Mouse (Mus musculus): ENCODE results near the gene Krba1.

Krba1 gene

GRCm38 (mm10) chr6:48447929-48448328 lies 52.5 kb downstream of the Krba1 start, which contains the start of gene Sspo:
Gene Sspo (plus strand): TSS chr6:48448229.
- Histone ChIP-seq H3K9me3 (ENCODE audit: low read length) (no peaks in the 10 kb centered on the region), H3K27me3 (ENCODE audit: insufficient read depth, low read length) (peaks cover 82% of the 10 kb centered on the region), H3K4me3 (replicated peaks; ENCODE audit: low read length) (no peak within 1 kb of the TSS), H3K4me1 (replicated peaks; ENCODE audit: low read depth, low read length) (peaks cover 18% of the 10 kb centered on the region), H3K36me3 (ENCODE audit: insufficient read depth, low read length) (no peaks in the 10 kb centered on the region)
- TF ChIP-seq POU5F1 (IDR thresholded peaks at IDR 0.05; ENCODE audit: borderline replicate concordance, low read length), result no peak

- Histone ChIP-seq H3K27me3 (ENCODE audit: insufficient read depth, low read length) (peaks cover 79% of the 10 kb centered on the region), H3K9me3 (ENCODE audit: low read length) (no peaks in the 10 kb centered on the region), H3K4me1 (replicated peaks; ENCODE audit: low read depth, low read length) (peaks cover 12% of the 10 kb centered on the region), H3K4me3 (replicated peaks; ENCODE audit: low read length) (no peak overlapping the region), H3K36me3 (ENCODE audit: insufficient read depth, low read length) (no peaks in the 10 kb centered on the region)
- TF ChIP-seq NANOG (IDR thresholded peaks at IDR 0.05; ENCODE audit: borderline replicate concordance, low read length) (no peak), POU5F1 (IDR thresholded peaks at IDR 0.05; ENCODE audit: borderline replicate concordance, low read length) (no peak), CTCF (conservative IDR thresholded peaks at IDR 0.05; ENCODE audit: low read length) (no peak)
These were observed 53.1 kb downstream of the Krba1 start for GRCm38 (mm10) chr6:48448527-48448926.

- Histone ChIP-seq H3K4me1 (replicated peaks; ENCODE audit: low read depth, low read length) (no peaks in the 10 kb centered on the region), H3K9me3 (ENCODE audit: low read length) (no peaks in the 10 kb centered on the region), H3K4me3 (replicated peaks; ENCODE audit: low read length) (no peak overlapping the region), H3K27me3 (ENCODE audit: insufficient read depth, low read length) (peaks cover 85% of the 10 kb centered on the region), H3K36me3 (ENCODE audit: insufficient read depth, low read length) (no peaks in the 10 kb centered on the region)
- TF ChIP-seq POU5F1 (IDR thresholded peaks at IDR 0.05; ENCODE audit: borderline replicate concordance, low read length) (no peak), NANOG (IDR thresholded peaks at IDR 0.05; ENCODE audit: borderline replicate concordance, low read length) (no peak), CTCF (conservative IDR thresholded peaks at IDR 0.05; ENCODE audit: low read length) (no peak)
These were observed 56.8 kb downstream of the Krba1 start for GRCm38 (mm10) chr6:48452151-48452550.

- H3K9me3 ChIP-seq (ENCODE audit: low read length), result no peaks in the 10 kb centered on the region
- H3K27me3 ChIP-seq (ENCODE audit: insufficient read depth, low read length), result peaks cover 81% of the 10 kb centered on the region
- TF ChIP-seq NANOG (IDR thresholded peaks at IDR 0.05; ENCODE audit: borderline replicate concordance, low read length), result no peak
- TF ChIP-seq POU5F1 (IDR thresholded peaks at IDR 0.05; ENCODE audit: borderline replicate concordance, low read length), result no peak
- TF ChIP-seq CTCF (conservative IDR thresholded peaks at IDR 0.05; ENCODE audit: low read length), result no peak
- peaks cover 5% of the 10 kb centered on the region for H3K4me1 ChIP-seq (replicated peaks; ENCODE audit: low read depth, low read length)
- H3K4me3 ChIP-seq (replicated peaks; ENCODE audit: low read length), result no peak overlapping the region
- H3K36me3 ChIP-seq (ENCODE audit: insufficient read depth, low read length), result no peaks in the 10 kb centered on the region
These were observed 57.4 kb downstream of the Krba1 start for GRCm38 (mm10) chr6:48452771-48453170.

- H3K4me1 ChIP-seq (replicated peaks; ENCODE audit: low read depth, low read length), result no peaks in the 10 kb centered on the region; the same call in 1 of the 2 replicates
- no peak for TF ChIP-seq CTCF (conservative IDR thresholded peaks at IDR 0.05; ENCODE audit: low read length)
- TF ChIP-seq POU5F1 (IDR thresholded peaks at IDR 0.05; ENCODE audit: borderline replicate concordance, low read length), result no peak
- no peak for TF ChIP-seq NANOG (IDR thresholded peaks at IDR 0.05; ENCODE audit: borderline replicate concordance, low read length)
- H3K4me3 ChIP-seq (replicated peaks; ENCODE audit: low read length), result no peak overlapping the region
- H3K36me3 ChIP-seq (ENCODE audit: insufficient read depth, low read length), result no peaks in the 10 kb centered on the region
- peaks cover 11% of the 10 kb centered on the region for H3K9me3 ChIP-seq (ENCODE audit: low read length)
- H3K27me3 ChIP-seq (ENCODE audit: insufficient read depth, low read length), result peaks cover 59% of the 10 kb centered on the region
These were observed 69.7 kb downstream of the Krba1 start for GRCm38 (mm10) chr6:48464966-48465679.

GRCm38 (mm10) chr6:48466715-48467114 lies 71.3 kb downstream of the Krba1 start:
- Histone ChIP-seq H3K36me3 (ENCODE audit: insufficient read depth, low read length) (no peaks in the 10 kb centered on the region), H3K9me3 (ENCODE audit: low read length) (peaks cover 11% of the 10 kb centered on the region), H3K4me3 (replicated peaks; ENCODE audit: low read length) (no peak overlapping the region), H3K4me1 (replicated peaks; ENCODE audit: low read depth, low read length) (no peaks in the 10 kb centered on the region; the same call in 1 of the 2 replicates), H3K27me3 (ENCODE audit: insufficient read depth, low read length) (peaks cover 46% of the 10 kb centered on the region)
- no peak for TF ChIP-seq POU5F1 (IDR thresholded peaks at IDR 0.05; ENCODE audit: borderline replicate concordance, low read length)
- TF ChIP-seq NANOG (IDR thresholded peaks at IDR 0.05; ENCODE audit: borderline replicate concordance, low read length), result no peak

- H3K9me3 ChIP-seq (ENCODE audit: low read length), result peaks cover 11% of the 10 kb centered on the region
- peaks cover 42% of the 10 kb centered on the region for H3K27me3 ChIP-seq (ENCODE audit: insufficient read depth, low read length)
- no peaks in the 10 kb centered on the region for H3K36me3 ChIP-seq (ENCODE audit: insufficient read depth, low read length)
- no peak overlapping the region for H3K4me3 ChIP-seq (replicated peaks; ENCODE audit: low read length)
- TF ChIP-seq CTCF (conservative IDR thresholded peaks at IDR 0.05; ENCODE audit: low read length) (no peak), NANOG (IDR thresholded peaks at IDR 0.05; ENCODE audit: borderline replicate concordance, low read length) (no peak), POU5F1 (IDR thresholded peaks at IDR 0.05; ENCODE audit: borderline replicate concordance, low read length) (no peak)
- H3K4me1 ChIP-seq (replicated peaks; ENCODE audit: low read depth, low read length), result no peaks in the 10 kb centered on the region; the same call in 1 of the 2 replicates
These were observed 72.1 kb downstream of the Krba1 start for GRCm38 (mm10) chr6:48467490-48467889.
